Mouse (Mus musculus) liver, postnatal 0 days (tissue): ENCODE results near the gene Zc3hav1. TPM values are rescaled to one million over a fixed set of nuclear protein-coding genes. Genes with fewer than 3 reads are reported as not detected.

ENCODE experiments used
- ATAC-seq: fragments of 200-750 bp; cut with Nextera tagmentation; 2 replicates; pipeline ENCODE4 v1.8.0; 2017; ENCODE audit warnings: mild to moderate bottlenecking, moderate library complexity
- DNase-seq: peaks from one replicate; pipeline ENCODE4 v3.0.0-alpha.2; 2016
- H3K27ac ChIP-seq: fragments of 300-500 bp; sonication (generic); 2 replicates; pipeline ENCODE4 v1.5.1; 2014; ENCODE audit warnings: antibody characterized with exemption, moderate library complexity, mild to moderate bottlenecking, low read depth
- H3K27me3 ChIP-seq: fragments of 300-500 bp; sonication (generic); 2 replicates; pipeline ENCODE4 v1.6.1; 2014; ENCODE audit warnings: low read length, control low read depth, mixed read lengths; ENCODE audit not compliant: insufficient read depth
- H3K36me3 ChIP-seq: fragments of 300-500 bp; sonication (generic); replicated peaks from 2 replicates; pipeline ENCODE4 v1.6.1; 2014; ENCODE audit warnings: mild to moderate bottlenecking, control low read depth, low read length, moderate library complexity, mixed read lengths; ENCODE audit not compliant: insufficient read depth
- H3K4me1 ChIP-seq: fragments of 300-500 bp; sonication (generic); 2 replicates; pipeline ENCODE4 v1.6.1; 2014; ENCODE audit warnings: antibody characterized with exemption, mild to moderate bottlenecking, control low read depth; ENCODE audit not compliant: insufficient read depth
- H3K4me2 ChIP-seq: fragments of 300-500 bp; sonication (generic); 2 replicates; pipeline ENCODE4 v1.6.1; 2014; ENCODE audit warnings: low read depth, mild to moderate bottlenecking, low read length, moderate library complexity, mixed read lengths
- H3K4me3 ChIP-seq: fragments of 300-500 bp; sonication (generic); 2 replicates; pipeline ENCODE4 v1.5.1; 2014; ENCODE audit warnings: low read depth, low read length
- H3K9ac ChIP-seq: fragments of 300-500 bp; sonication (generic); replicated peaks from 2 replicates; pipeline ENCODE4 v1.6.1; 2014; ENCODE audit warnings: mild to moderate bottlenecking, moderate library complexity
- H3K9me3 ChIP-seq: fragments of 300-500 bp; sonication (generic); 2 replicates; pipeline ENCODE4 v1.6.1; 2016; ENCODE audit warnings: mild to moderate bottlenecking, control low read depth, low read length, mixed read lengths
- CTCF ChIP-seq: sonication (generic); IDR thresholded peaks from 2 replicates; pipeline ENCODE4 v1.5.1; 2016; ENCODE audit warnings: antibody characterized with exemption, low read depth
- EP300 ChIP-seq: IDR thresholded peaks from 2 replicates; pipeline ENCODE4 v1.6.1; 2016; ENCODE audit warnings: antibody characterized with exemption, low read depth, mild to moderate bottlenecking
- WGBS: fragments of 180-500 bp; shearing (Covaris S2); extraction: QIAGEN DNeasy Blood & Tissue Kit; methylation state at CpG from one replicate; pipeline ENCODE4 v1.1.7; 2014; ENCODE audit not compliant: insufficient replicate concordance; 5-methylcytosine and 5-hydroxymethylcytosine counted together
- polyA plus RNA-seq: library from polyadenylated mRNA; unstranded; fragments of >200 nt; fragmentation: Nextera tagmentation; extraction: Ambion mirVana; gene quantifications from 2 replicates; pipeline ENCODE4 v1.2.1, GENCODE M21; 2015

Gene Zc3hav1
- polyA plus RNA-seq, 1 experiment from 2014 or later: 16.6 TPM

GRCm38 (mm10) chr6:38255794-38256193 lies 98.6 kb downstream of the Zc3hav1 start:
- ATAC-seq: no peak
- Histone ChIP-seq H3K4me1 (0 out of 2 replicates have a peak, but pooled peaks cover 3% of the 10 kb centered on the region), H3K4me3 (no peak overlapping the region), H3K27ac (no peak overlapping the region), H3K9ac (no peak overlapping the region), H3K9me3 (no peaks in the 10 kb centered on the region), H3K4me2 (no peak overlapping the region), H3K36me3 (no peaks in the 10 kb centered on the region), H3K27me3 (peaks cover 8% of the 10 kb centered on the region)
- WGBS: 72% methylated on average over 2 of the region's 2 CpGs
- no peak for TF ChIP-seq EP300
- no peak for TF ChIP-seq CTCF
- no peak for DNase-seq

Other genes with a start within 250 kb of the Zc3hav1 start
- not detected in 2 replicates for gene Tmem213, start 245.3 kb downstream of the Zc3hav1 start, polyA plus RNA-seq
- gene Atp6v0a4, start 230.0 kb downstream of the Zc3hav1 start, polyA plus RNA-seq: 0.05 TPM in 2 replicates
- gene D630045J12Rik, start 100.6 kb downstream of the Zc3hav1 start, polyA plus RNA-seq: 0.13 and 0.18 TPM in 2 replicates
- gene Zc3hav1l, start 55.3 kb downstream of the Zc3hav1 start, polyA plus RNA-seq: 0.59 and 0.61 TPM in 2 replicates
- 0.11 and 0.16 TPM in 2 replicates for gene Ttc26, start 26.9 kb upstream of the Zc3hav1 start, polyA plus RNA-seq
- gene Ubn2, start 79.3 kb upstream of the Zc3hav1 start, polyA plus RNA-seq: 3.0 TPM in 2 replicates
- gene Fmc1, start 178.9 kb upstream of the Zc3hav1 start, polyA plus RNA-seq: 127 and 139 TPM in 2 replicates
- 18.0 and 19.1 TPM in 2 replicates for gene Luc7l2, start 196.7 kb upstream of the Zc3hav1 start, polyA plus RNA-seq